Mouse (Mus musculus) intestine, postnatal 0 days (tissue): ENCODE results near the gene Gm3404. TPM values are rescaled to one million over a fixed set of nuclear protein-coding genes. Genes with fewer than 3 reads are reported as not detected.
A peak's percentile ranks its signal among the peaks of the same experiment; 100 is the strongest.
"Not testable (repeated sequence)": the region's sequence is repeated elsewhere in the genome, so short reads cannot be mapped to it uniquely, and the experiment has no call there.

Experiments
- ATAC-seq: fragments of 200-750 bp; cut with Nextera tagmentation; 2 replicates; pipeline ENCODE4 v1.8.0; 2017; ENCODE audit warnings: mild to moderate bottlenecking, moderate TSS enrichment, moderate library complexity
- H3K27ac ChIP-seq: fragments of 300-500 bp; sonication (generic); 2 replicates; pipeline ENCODE4 v1.5.1; 2014; ENCODE audit warnings: mild to moderate bottlenecking, low read depth, low read length, moderate library complexity
- H3K27me3 ChIP-seq: fragments of 300-500 bp; sonication (generic); replicated peaks from 2 replicates; pipeline ENCODE4 v1.6.1; 2014; ENCODE audit warnings: low read length, mixed read lengths; ENCODE audit not compliant: control insufficient read depth, insufficient read depth
- H3K36me3 ChIP-seq: fragments of 300-500 bp; sonication (generic); 2 replicates; pipeline ENCODE4 v1.6.1; 2014; ENCODE audit warnings: mild to moderate bottlenecking, moderate library complexity; ENCODE audit not compliant: control insufficient read depth, insufficient read depth
- H3K4me1 ChIP-seq: fragments of 300-500 bp; sonication (generic); replicated peaks from 2 replicates; pipeline ENCODE4 v1.6.1; 2014; ENCODE audit warnings: antibody characterized with exemption, low read length, mixed read lengths; ENCODE audit not compliant: control insufficient read depth, insufficient read depth
- H3K4me2 ChIP-seq: fragments of 300-500 bp; sonication (generic); replicated peaks from 2 replicates; pipeline ENCODE4 v1.6.1; 2014; ENCODE audit warnings: low read depth, mild to moderate bottlenecking, moderate library complexity
- H3K4me3 ChIP-seq: fragments of 300-500 bp; sonication (generic); 2 replicates; pipeline ENCODE4 v1.5.1; 2014; ENCODE audit warnings: low read depth, low read length
- H3K9ac ChIP-seq: fragments of 300-500 bp; sonication (generic); 2 replicates; pipeline ENCODE4 v1.6.1; 2014; ENCODE audit warnings: mild to moderate bottlenecking, low read depth, low read length
- H3K9me3 ChIP-seq: fragments of 300-500 bp; sonication (generic); 2 replicates; pipeline ENCODE4 v1.6.1; 2016; ENCODE audit warnings: mixed run types; ENCODE audit not compliant: control insufficient read depth
- CTCF ChIP-seq: sonication (generic); IDR thresholded peaks from 2 replicates; pipeline ENCODE4 v1.5.1; 2016; ENCODE audit warnings: low read depth, mild to moderate bottlenecking, control low read depth, antibody characterized with exemption, moderate library complexity
- WGBS: fragments of 180-500 bp; shearing (Covaris S2); extraction: QIAGEN DNeasy Blood & Tissue Kit; methylation state at CpG from one replicate; pipeline ENCODE4 v1.1.7; 2014; 5-methylcytosine and 5-hydroxymethylcytosine counted together
- polyA plus RNA-seq: library from polyadenylated mRNA; unstranded; fragments of >200 nt; fragmentation: Nextera tagmentation; extraction: Ambion mirVana; gene quantifications from 2 replicates; pipeline ENCODE4 v1.2.1, GENCODE M21; 2015

Gm3404 gene
- polyA plus RNA-seq, result not detected in 2 replicates

DNA sequence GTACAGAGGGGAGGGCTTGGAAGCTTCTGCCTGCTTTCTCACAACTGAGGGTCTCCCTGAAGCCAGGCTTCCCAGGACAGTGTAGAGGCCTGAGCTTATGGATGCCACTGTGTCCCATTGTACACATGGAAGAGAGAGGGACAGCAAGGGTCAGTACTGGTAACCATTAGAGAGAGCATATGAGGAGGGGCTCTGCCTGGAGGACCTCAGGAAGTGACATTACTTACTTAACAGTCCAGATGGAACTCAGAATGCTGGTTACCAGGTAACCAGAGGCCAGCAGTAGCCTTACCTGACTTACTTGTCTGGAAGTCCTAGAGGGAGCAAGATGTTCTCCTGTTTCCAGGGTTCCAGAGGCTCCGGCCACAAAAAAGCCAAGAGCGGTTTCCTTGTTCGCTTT lies at the start of gene Gm3404:
Gene Gm3404, plus strand, starts transcription at position 301 of the 400 bp plus-strand sequence.
- H3K4me2 ChIP-seq, H3K9me3 ChIP-seq, H3K27me3 ChIP-seq, H3K36me3 ChIP-seq, H3K27ac ChIP-seq, H3K4me3 ChIP-seq, H3K9ac ChIP-seq, H3K4me1 ChIP-seq, ATAC-seq: not testable (repeated sequence)
- no CpG with 5 or more reads among the region's 3 CpGs for WGBS

DNA sequence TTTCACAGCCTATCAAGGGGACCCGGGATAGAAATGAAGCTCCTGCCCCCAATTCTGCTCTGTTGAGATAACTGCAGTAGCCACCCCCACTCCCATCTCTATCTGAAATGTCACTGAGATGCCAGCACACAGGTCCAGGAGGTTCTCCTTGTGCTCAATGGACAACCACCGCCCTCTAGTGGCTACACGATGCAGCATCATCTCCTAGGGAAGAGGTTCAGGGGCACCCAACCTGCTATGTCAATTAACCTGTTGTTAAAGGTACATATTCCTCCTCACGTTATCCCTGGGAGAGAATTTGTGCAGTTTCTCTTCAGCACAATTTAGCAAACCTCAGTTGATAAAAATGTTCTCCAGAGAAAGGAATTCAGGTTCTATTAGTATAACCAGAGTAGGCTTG lies 46.0 kb upstream of the Gm3404 start:
- WGBS, result 6% methylated on average over 4 of the region's 4 CpGs
- H3K27me3 ChIP-seq, H3K9me3 ChIP-seq, H3K9ac ChIP-seq, H3K27ac ChIP-seq, H3K4me2 ChIP-seq, H3K4me3 ChIP-seq, H3K4me1 ChIP-seq, ATAC-seq, H3K36me3 ChIP-seq: not testable (repeated sequence)
- peak; percentile 70 for TF ChIP-seq CTCF

DNA sequence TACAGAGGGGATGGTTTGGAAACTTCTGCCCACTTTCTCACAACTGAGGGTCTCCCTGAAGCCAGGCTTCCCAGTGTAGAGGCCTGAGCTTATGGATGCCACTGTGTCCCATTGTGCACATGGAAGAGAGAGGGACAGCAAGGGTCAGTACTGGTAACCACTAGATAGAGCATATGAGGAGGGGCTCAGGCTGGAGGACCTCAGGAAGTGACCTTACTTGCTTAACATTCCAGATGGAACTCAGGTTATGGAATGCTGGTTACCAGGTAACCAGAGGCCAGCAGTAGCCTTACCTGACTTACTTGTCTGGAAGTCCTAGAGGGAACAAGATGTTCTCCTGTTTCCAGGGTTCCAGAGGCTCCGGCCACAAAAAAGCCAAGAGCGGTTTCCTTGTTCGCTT lies 43.9 kb upstream of the Gm3404 start, which contains the start of gene Gm6408:
Gene Gm6408, plus strand, starts transcription at position 301 of the 400 bp plus-strand sequence.
- 72% methylated on average over 2 of the region's 3 CpGs for WGBS
- ATAC-seq, H3K9me3 ChIP-seq, H3K4me3 ChIP-seq, H3K27ac ChIP-seq, H3K27me3 ChIP-seq, H3K9ac ChIP-seq, H3K4me2 ChIP-seq, H3K36me3 ChIP-seq, H3K4me1 ChIP-seq: not testable (repeated sequence)

DNA sequence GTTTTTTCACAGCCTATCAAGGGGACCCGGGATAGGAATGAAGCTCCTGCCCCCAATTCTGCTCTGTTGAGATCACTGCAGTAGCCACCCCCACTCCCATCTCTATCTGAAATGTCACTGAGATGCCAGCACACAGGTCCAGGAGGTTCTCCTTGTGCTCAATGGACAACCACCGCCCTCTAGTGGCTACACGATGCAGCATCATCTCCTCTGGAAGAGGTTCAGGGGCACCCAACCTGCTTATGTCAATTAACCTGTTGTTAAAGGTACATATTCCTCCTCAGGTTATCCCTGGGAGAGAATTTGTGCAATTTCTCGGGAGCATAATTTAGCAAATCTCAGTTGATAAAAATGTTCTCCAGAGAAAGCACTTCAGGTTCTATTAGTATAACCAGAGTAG lies 36.6 kb upstream of the Gm3404 start:
- not testable (repeated sequence) for H3K4me1 ChIP-seq, ATAC-seq
- WGBS, result 8% methylated on average over 3 of the region's 4 CpGs

DNA sequence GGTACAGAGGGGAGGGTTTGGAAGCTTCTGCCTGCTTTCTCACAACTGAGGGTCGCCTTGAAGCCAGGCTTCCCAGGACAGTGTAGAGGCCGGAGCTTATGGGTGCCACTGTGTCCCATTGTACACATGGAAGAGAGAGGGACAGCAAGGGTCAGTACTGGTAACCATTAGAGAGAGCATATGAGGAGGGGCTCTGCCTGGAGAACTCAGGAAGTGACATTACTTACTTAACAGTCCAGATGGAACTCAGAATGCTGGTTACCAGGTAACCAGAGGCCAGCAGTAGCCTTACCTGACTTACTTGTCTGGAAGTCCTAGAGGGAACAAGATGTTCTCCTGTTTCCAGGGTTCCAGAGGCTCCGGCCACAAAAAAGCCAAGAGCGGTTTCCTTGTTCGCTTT lies 34.5 kb upstream of the Gm3404 start, which contains the start of gene Gm6370:
Gene Gm6370, plus strand, starts transcription at position 301 of the 400 bp plus-strand sequence.
- H3K27ac ChIP-seq, H3K4me2 ChIP-seq, H3K27me3 ChIP-seq, H3K9ac ChIP-seq, H3K4me1 ChIP-seq, ATAC-seq, H3K4me3 ChIP-seq, H3K9me3 ChIP-seq, H3K36me3 ChIP-seq: not testable (repeated sequence)
- WGBS, result no CpG with 5 or more reads among the region's 5 CpGs

More for the DNA sequence above, 36.6 kb upstream of the Gm3404 start:
- H3K27me3 ChIP-seq, H3K4me2 ChIP-seq, H3K27ac ChIP-seq, H3K9ac ChIP-seq, H3K36me3 ChIP-seq, H3K9me3 ChIP-seq, H3K4me3 ChIP-seq: not testable (repeated sequence)
- peak; percentile 53 for TF ChIP-seq CTCF

DNA sequence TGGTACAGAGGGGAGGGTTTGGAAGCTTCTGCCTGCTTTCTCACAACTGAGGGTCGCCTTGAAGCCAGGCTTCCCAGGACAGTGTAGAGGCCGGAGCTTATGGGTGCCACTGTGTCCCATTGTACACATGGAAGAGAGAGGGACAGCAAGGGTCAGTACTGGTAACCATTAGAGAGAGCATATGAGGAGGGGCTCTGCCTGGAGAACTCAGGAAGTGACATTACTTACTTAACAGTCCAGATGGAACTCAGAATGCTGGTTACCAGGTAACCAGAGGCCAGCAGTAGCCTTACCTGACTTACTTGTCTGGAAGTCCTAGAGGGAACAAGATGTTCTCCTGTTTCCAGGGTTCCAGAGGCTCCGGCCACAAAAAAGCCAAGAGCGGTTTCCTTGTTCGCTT lies 23.5 kb upstream of the Gm3404 start, which contains the start of gene 4930449I24Rik:
Gene 4930449I24Rik, plus strand, starts transcription at position 301 of the 400 bp plus-strand sequence.
- H3K9me3 ChIP-seq, H3K27me3 ChIP-seq, H3K4me1 ChIP-seq, H3K4me3 ChIP-seq, H3K36me3 ChIP-seq, H3K9ac ChIP-seq, ATAC-seq, H3K27ac ChIP-seq, H3K4me2 ChIP-seq: not testable (repeated sequence)
- no CpG with 5 or more reads among the region's 5 CpGs for WGBS

DNA sequence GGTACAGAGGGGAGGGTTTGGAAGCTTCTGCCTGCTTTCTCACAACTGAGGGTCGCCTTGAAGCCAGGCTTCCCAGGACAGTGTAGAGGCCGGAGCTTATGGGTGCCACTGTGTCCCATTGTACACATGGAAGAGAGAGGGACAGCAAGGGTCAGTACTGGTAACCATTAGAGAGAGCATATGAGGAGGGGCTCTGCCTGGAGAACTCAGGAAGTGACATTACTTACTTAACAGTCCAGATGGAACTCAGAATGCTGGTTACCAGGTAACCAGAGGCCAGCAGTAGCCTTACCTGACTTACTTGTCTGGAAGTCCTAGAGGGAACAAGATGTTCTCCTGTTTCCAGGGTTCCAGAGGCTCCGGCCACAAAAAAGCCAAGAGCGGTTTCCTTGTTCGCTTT lies 11.8 kb upstream of the Gm3404 start, which contains the start of gene Gm3402:
Gene Gm3402, plus strand, starts transcription at position 301 of the 400 bp plus-strand sequence.
- not testable (repeated sequence) for H3K4me2 ChIP-seq, H3K4me3 ChIP-seq, ATAC-seq, H3K9ac ChIP-seq, H3K4me1 ChIP-seq, H3K27me3 ChIP-seq, H3K9me3 ChIP-seq, H3K27ac ChIP-seq, H3K36me3 ChIP-seq
- no CpG with 5 or more reads among the region's 5 CpGs for WGBS

DNA sequence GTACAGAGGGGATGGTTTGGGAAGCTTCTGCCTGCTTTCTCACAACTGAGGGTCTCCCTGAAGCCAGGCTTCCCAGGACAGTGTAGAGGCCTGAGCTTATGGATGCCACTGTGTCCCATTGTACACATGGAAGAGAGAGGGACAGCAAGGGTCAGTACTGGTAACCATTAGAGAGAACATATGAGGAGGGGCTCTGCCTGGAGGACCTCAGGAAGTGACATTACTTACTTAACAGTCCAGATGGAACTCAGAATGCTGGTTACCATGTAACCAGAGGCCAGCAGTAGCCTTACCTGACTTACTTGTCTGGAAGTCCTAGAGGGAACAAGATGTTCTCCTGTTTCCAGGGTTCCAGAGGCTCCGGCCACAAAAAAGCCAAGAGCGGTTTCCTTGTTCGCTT lies 11.7 kb downstream of the Gm3404 start, which contains the start of gene Gm3409:
Gene Gm3409, plus strand, starts transcription at position 301 of the 400 bp plus-strand sequence.
- H3K9me3 ChIP-seq, H3K4me3 ChIP-seq, H3K4me1 ChIP-seq, ATAC-seq, H3K27ac ChIP-seq, H3K4me2 ChIP-seq, H3K9ac ChIP-seq, H3K36me3 ChIP-seq, H3K27me3 ChIP-seq: not testable (repeated sequence)
- 93% methylated on average over 3 of the region's 3 CpGs for WGBS

DNA sequence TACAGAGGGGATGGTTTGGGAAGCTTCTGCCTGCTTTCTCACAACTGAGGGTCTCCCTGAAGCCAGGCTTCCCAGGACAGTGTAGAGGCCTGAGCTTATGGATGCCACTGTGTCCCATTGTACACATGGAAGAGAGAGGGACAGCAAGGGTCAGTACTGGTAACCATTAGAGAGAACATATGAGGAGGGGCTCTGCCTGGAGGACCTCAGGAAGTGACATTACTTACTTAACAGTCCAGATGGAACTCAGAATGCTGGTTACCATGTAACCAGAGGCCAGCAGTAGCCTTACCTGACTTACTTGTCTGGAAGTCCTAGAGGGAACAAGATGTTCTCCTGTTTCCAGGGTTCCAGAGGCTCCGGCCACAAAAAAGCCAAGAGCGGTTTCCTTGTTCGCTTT lies 30.2 kb downstream of the Gm3404 start, which contains the start of gene Gm3415:
Gene Gm3415, plus strand, starts transcription at position 301 of the 400 bp plus-strand sequence.
- H3K36me3 ChIP-seq, H3K9ac ChIP-seq, H3K4me2 ChIP-seq, H3K4me1 ChIP-seq, H3K9me3 ChIP-seq, H3K4me3 ChIP-seq, H3K27ac ChIP-seq, ATAC-seq, H3K27me3 ChIP-seq: not testable (repeated sequence)
- WGBS, result no CpG with 5 or more reads among the region's 3 CpGs
